Mouse (Mus musculus) kidney, adult 2 months (tissue): ENCODE measurements at regions not wholly inside any gene's neighbourhood (a gene's known extent, or its start where the extent isn't known, plus 50 kb on each side); places are given as distances from the start of the nearest gene placed in this dataset.

ENCODE experiments used
- DNase-seq: peaks from one replicate; pipeline ENCODE4 v3.0.0; 2021
- H3K27ac ChIP-seq: fragments of 200-500 bp; 2 replicates; pipeline ENCODE4 v1.5.1; 2012; ENCODE audit warnings: low read depth, low read length, control low read depth, inconsistent platforms; ENCODE audit not compliant: insufficient read depth
- H3K27me3 ChIP-seq: fragments of 200-500 bp; replicated peaks from 2 replicates; pipeline ENCODE4 v1.6.1; 2012; ENCODE audit warnings: mild to moderate bottlenecking, moderate library complexity, low read length, inconsistent platforms; ENCODE audit not compliant: control insufficient read depth, insufficient read depth
- H3K36me3 ChIP-seq: fragments of 200-500 bp; 2 replicates; pipeline ENCODE4 v1.6.1; 2012; ENCODE audit warnings: mild to moderate bottlenecking, moderate library complexity, low read length, inconsistent platforms; ENCODE audit not compliant: control insufficient read depth, insufficient read depth
- H3K4me1 ChIP-seq: fragments of 200-500 bp; 2 replicates; pipeline ENCODE4 v1.6.1; 2011; ENCODE audit warnings: low read length; ENCODE audit not compliant: control insufficient read depth, insufficient read depth
- H3K4me3 ChIP-seq: fragments of 200-500 bp; 2 replicates; pipeline ENCODE4 v1.5.1; 2011; ENCODE audit warnings: mild to moderate bottlenecking, low read depth, low read length, control low read depth; ENCODE audit not compliant: insufficient read depth
- CTCF ChIP-seq: fragments of 200-500 bp; conservative IDR thresholded peaks from 2 replicates; pipeline ENCODE4 v1.5.1; 2011; ENCODE audit warnings: low read depth, mild to moderate bottlenecking, control low read depth, low read length, moderate library complexity, mixed read lengths; ENCODE audit not compliant: insufficient read depth, insufficient read length
- POLR2A ChIP-seq: fragments of 200-500 bp; IDR thresholded peaks from one replicate; pipeline ENCODE4 v1.6.1; 2011; ENCODE audit warnings: low read depth, low read length, control low read depth
- WGBS: fragments of 180-500 bp; shearing (Covaris S2); methylation state at CpG from one replicate; pipeline ENCODE4 v1.1.7; 2018; 5-methylcytosine and 5-hydroxymethylcytosine counted together

- WGBS, result 45% methylated on average over 10 of the region's 10 CpGs
- Histone ChIP-seq H3K27me3 (no peaks in the 10 kb centered on the region), H3K4me3 (no peak overlapping the region), H3K4me1 (peaks cover 10% of the 10 kb centered on the region), H3K36me3 (no peaks in the 10 kb centered on the region), H3K27ac (peak overlapping the region; percentile 4)
- TF ChIP-seq POLR2A (no peak), CTCF (no peak)
- no peak for DNase-seq
Measured at GRCm38 (mm10) chr12:69446085-69446467, 73.8 kb upstream of the Gm9887 start.

- TF ChIP-seq POLR2A, result no peak
- TF ChIP-seq CTCF, result no peak
Measured at GRCm38 (mm10) chr12:69442321-69442720, 70.1 kb upstream of the Gm9887 start.

GRCm38 (mm10) chr12:69441764-69442163, 69.5 kb upstream of the Gm9887 start:
- TF ChIP-seq POLR2A (no peak), CTCF (no peak)
- no peaks in the 10 kb centered on the region for H3K27me3 ChIP-seq
- 74% methylated on average over 4 of the region's 4 CpGs for WGBS
- no peak overlapping the region for H3K27ac ChIP-seq
- H3K36me3 ChIP-seq, result no peaks in the 10 kb centered on the region
- H3K4me1 ChIP-seq, result peaks cover 7% of the 10 kb centered on the region; the same call in 1 of the 2 replicates
- no peak overlapping the region for H3K4me3 ChIP-seq
- DNase-seq, result no peak

More at GRCm38 (mm10) chr12:69442321-69442720, 70.1 kb upstream of the Gm9887 start:
- Histone ChIP-seq H3K4me1 (peaks cover 7% of the 10 kb centered on the region; the same call in 1 of the 2 replicates), H3K27me3 (no peaks in the 10 kb centered on the region), H3K36me3 (no peaks in the 10 kb centered on the region), H3K27ac (no peak overlapping the region), H3K4me3 (no peak overlapping the region)
- WGBS, result 26% methylated on average over 6 of the region's 6 CpGs
- DNase-seq, result no peak

- Histone ChIP-seq H3K36me3 (no peaks in the 10 kb centered on the region), H3K27ac (no peak overlapping the region), H3K27me3 (no peaks in the 10 kb centered on the region), H3K4me1 (no peaks in the 10 kb centered on the region), H3K4me3 (no peak overlapping the region)
- no peak for DNase-seq
- TF ChIP-seq POLR2A (no peak), CTCF (no peak)
- 76% methylated on average over 5 of the region's 5 CpGs for WGBS
Measured at GRCm38 (mm10) chr12:69438271-69438670, 66.0 kb upstream of the Gm9887 start.

GRCm38 (mm10) chr12:69436839-69437501, 64.7 kb upstream of the Gm9887 start:
- DNase-seq, result no peak
- no peaks in the 10 kb centered on the region for H3K27me3 ChIP-seq
- H3K4me3 ChIP-seq, result no peak overlapping the region
- H3K36me3 ChIP-seq, result no peaks in the 10 kb centered on the region
- 64% methylated on average over 10 of the region's 10 CpGs for WGBS
- no peak for TF ChIP-seq POLR2A
- no peak for TF ChIP-seq CTCF
- no peak overlapping the region for H3K27ac ChIP-seq
- H3K4me1 ChIP-seq, result no peaks in the 10 kb centered on the region

- DNase-seq, result no peak
- H3K4me3 ChIP-seq, result no peak overlapping the region
- no peak for TF ChIP-seq POLR2A
- TF ChIP-seq CTCF, result no peak
- H3K4me1 ChIP-seq, result no peaks in the 10 kb centered on the region
- 31% methylated on average over 4 of the region's 4 CpGs for WGBS
- H3K27me3 ChIP-seq, result no peaks in the 10 kb centered on the region
- no peaks in the 10 kb centered on the region for H3K36me3 ChIP-seq
- H3K27ac ChIP-seq, result no peak overlapping the region
Measured at GRCm38 (mm10) chr12:69434315-69434714, 62.1 kb upstream of the Gm9887 start.

- no peaks in the 10 kb centered on the region for H3K4me1 ChIP-seq
- H3K36me3 ChIP-seq, result no peaks in the 10 kb centered on the region
- DNase-seq, result no peak
- no peak overlapping the region for H3K27ac ChIP-seq
- no peaks in the 10 kb centered on the region for H3K27me3 ChIP-seq
- TF ChIP-seq POLR2A, result no peak
- TF ChIP-seq CTCF, result no peak
- no peak overlapping the region for H3K4me3 ChIP-seq
- 81% methylated on average over 7 of the region's 7 CpGs for WGBS
Measured at GRCm38 (mm10) chr12:69432086-69432485, 59.8 kb upstream of the Gm9887 start.
